Mouse (Mus musculus) liver, postnatal 0 days (tissue): Measurements from ENCODE around the gene Sapcd2. TPM values are rescaled to one million over a fixed set of nuclear protein-coding genes. Genes with fewer than 3 reads are reported as not detected.
A peak's percentile ranks its signal among the peaks of the same experiment; 100 is the strongest.

ENCODE experiments used
- ATAC-seq: fragments of 200-750 bp; cut with Nextera tagmentation; 2 replicates; pipeline ENCODE4 v1.8.0; 2017; ENCODE audit warnings: mild to moderate bottlenecking, moderate library complexity
- DNase-seq: peaks from one replicate; pipeline ENCODE4 v3.0.0-alpha.2; 2016
- H3K27ac ChIP-seq: fragments of 300-500 bp; sonication (generic); 2 replicates; pipeline ENCODE4 v1.5.1; 2014; ENCODE audit warnings: antibody characterized with exemption, moderate library complexity, mild to moderate bottlenecking, low read depth
- H3K27me3 ChIP-seq: fragments of 300-500 bp; sonication (generic); 2 replicates; pipeline ENCODE4 v1.6.1; 2014; ENCODE audit warnings: low read length, control low read depth, mixed read lengths; ENCODE audit not compliant: insufficient read depth
- H3K36me3 ChIP-seq: fragments of 300-500 bp; sonication (generic); replicated peaks from 2 replicates; pipeline ENCODE4 v1.6.1; 2014; ENCODE audit warnings: mild to moderate bottlenecking, control low read depth, low read length, moderate library complexity, mixed read lengths; ENCODE audit not compliant: insufficient read depth
- H3K4me1 ChIP-seq: fragments of 300-500 bp; sonication (generic); 2 replicates; pipeline ENCODE4 v1.6.1; 2014; ENCODE audit warnings: antibody characterized with exemption, mild to moderate bottlenecking, control low read depth; ENCODE audit not compliant: insufficient read depth
- H3K4me2 ChIP-seq: fragments of 300-500 bp; sonication (generic); 2 replicates; pipeline ENCODE4 v1.6.1; 2014; ENCODE audit warnings: low read depth, mild to moderate bottlenecking, low read length, moderate library complexity, mixed read lengths
- H3K4me3 ChIP-seq: fragments of 300-500 bp; sonication (generic); 2 replicates; pipeline ENCODE4 v1.5.1; 2014; ENCODE audit warnings: low read depth, low read length
- H3K9ac ChIP-seq: fragments of 300-500 bp; sonication (generic); replicated peaks from 2 replicates; pipeline ENCODE4 v1.6.1; 2014; ENCODE audit warnings: mild to moderate bottlenecking, moderate library complexity
- H3K9me3 ChIP-seq: fragments of 300-500 bp; sonication (generic); 2 replicates; pipeline ENCODE4 v1.6.1; 2016; ENCODE audit warnings: mild to moderate bottlenecking, control low read depth, low read length, mixed read lengths
- CTCF ChIP-seq: sonication (generic); IDR thresholded peaks from 2 replicates; pipeline ENCODE4 v1.5.1; 2016; ENCODE audit warnings: antibody characterized with exemption, low read depth
- EP300 ChIP-seq: IDR thresholded peaks from 2 replicates; pipeline ENCODE4 v1.6.1; 2016; ENCODE audit warnings: antibody characterized with exemption, low read depth, mild to moderate bottlenecking
- WGBS: fragments of 180-500 bp; shearing (Covaris S2); extraction: QIAGEN DNeasy Blood & Tissue Kit; methylation state at CpG from one replicate; pipeline ENCODE4 v1.1.7; 2014; ENCODE audit not compliant: insufficient replicate concordance; 5-methylcytosine and 5-hydroxymethylcytosine counted together
- polyA plus RNA-seq: library from polyadenylated mRNA; unstranded; fragments of >200 nt; fragmentation: Nextera tagmentation; extraction: Ambion mirVana; gene quantifications from 2 replicates; pipeline ENCODE4 v1.2.1, GENCODE M21; 2015

Gene Sapcd2
- polyA plus RNA-seq, 1 experiment from 2014 or later: 7.4 TPM

DNA sequence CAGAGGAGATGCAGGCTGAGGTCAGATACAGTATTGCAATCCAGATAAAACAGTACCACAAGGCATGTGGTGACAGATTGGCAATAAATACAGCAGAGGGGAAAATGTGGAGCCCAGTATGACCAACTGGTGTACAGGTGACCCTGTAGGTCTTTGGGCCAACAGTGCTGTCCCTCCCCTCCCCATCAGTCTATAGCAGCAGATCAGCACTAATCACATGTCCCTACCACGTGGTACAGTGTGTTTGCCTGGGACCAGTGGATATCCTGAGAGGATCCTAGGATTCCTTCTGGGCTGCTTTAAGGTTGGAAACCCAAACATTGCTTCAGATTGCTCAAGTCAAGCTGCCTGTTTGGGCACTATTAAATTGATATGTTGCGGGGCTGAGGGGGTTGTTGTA lies 38.6 kb upstream of the Sapcd2 start:
- 73% methylated on average over 2 of the region's 2 CpGs for WGBS
- Histone ChIP-seq H3K4me2 (peak overlapping the region; percentile 96), H3K4me3 (peak overlapping the region; percentile 80), H3K9ac (peak overlapping the region; percentile 86), H3K36me3 (peaks cover 29% of the 10 kb centered on the region), H3K9me3 (no peaks in the 10 kb centered on the region), H3K27ac (peak overlapping the region; percentile 69; the same call in 1 of the 2 replicates), H3K27me3 (no peaks in the 10 kb centered on the region), H3K4me1 (peaks cover 18% of the 10 kb centered on the region)
- ATAC-seq: no peak
- DNase-seq: no peak
- no peak for TF ChIP-seq EP300
- TF ChIP-seq CTCF: no peak

- Histone ChIP-seq H3K4me2 (no peak overlapping the region), H3K4me1 (peaks cover 4% of the 10 kb centered on the region), H3K27me3 (no peaks in the 10 kb centered on the region), H3K27ac (no peak overlapping the region), H3K4me3 (no peak overlapping the region), H3K9me3 (no peaks in the 10 kb centered on the region), H3K9ac (no peak overlapping the region), H3K36me3 (peaks cover 52% of the 10 kb centered on the region)
- TF ChIP-seq CTCF (no peak), EP300 (no peak)
- ATAC-seq (no peak), DNase-seq (no peak)
- 87% methylated on average over 6 of the region's 6 CpGs for WGBS
These were observed 33.8 kb upstream of the Sapcd2 start for GRCm38 (mm10) chr2:25338303-25338702.

GRCm38 (mm10) chr2:25348162-25348561 lies 24.0 kb upstream of the Sapcd2 start:
- H3K9ac ChIP-seq: no peak overlapping the region
- TF ChIP-seq EP300: no peak
- TF ChIP-seq CTCF: no peak
- no peak overlapping the region for H3K4me3 ChIP-seq
- no peak overlapping the region for H3K4me2 ChIP-seq
- no peaks in the 10 kb centered on the region for H3K27me3 ChIP-seq
- H3K9me3 ChIP-seq: no peaks in the 10 kb centered on the region
- no peak overlapping the region for H3K27ac ChIP-seq
- H3K4me1 ChIP-seq: no peaks in the 10 kb centered on the region
- DNase-seq (no peak), ATAC-seq (no peak)
- WGBS: 85% methylated on average over 7 of the region's 7 CpGs
- H3K36me3 ChIP-seq: peaks cover 80% of the 10 kb centered on the region

- Histone ChIP-seq H3K27me3 (no peaks in the 10 kb centered on the region), H3K9ac (no peak overlapping the region), H3K9me3 (no peaks in the 10 kb centered on the region), H3K36me3 (peaks cover 68% of the 10 kb centered on the region), H3K4me3 (no peak overlapping the region), H3K4me2 (no peak overlapping the region), H3K4me1 (no peaks in the 10 kb centered on the region), H3K27ac (no peak overlapping the region)
- DNase-seq (no peak), ATAC-seq (no peak)
- WGBS: 85% methylated on average over 4 of the region's 4 CpGs
- TF ChIP-seq CTCF: no peak
- no peak for TF ChIP-seq EP300
These were observed 22.6 kb upstream of the Sapcd2 start for GRCm38 (mm10) chr2:25349499-25349898.

DNA sequence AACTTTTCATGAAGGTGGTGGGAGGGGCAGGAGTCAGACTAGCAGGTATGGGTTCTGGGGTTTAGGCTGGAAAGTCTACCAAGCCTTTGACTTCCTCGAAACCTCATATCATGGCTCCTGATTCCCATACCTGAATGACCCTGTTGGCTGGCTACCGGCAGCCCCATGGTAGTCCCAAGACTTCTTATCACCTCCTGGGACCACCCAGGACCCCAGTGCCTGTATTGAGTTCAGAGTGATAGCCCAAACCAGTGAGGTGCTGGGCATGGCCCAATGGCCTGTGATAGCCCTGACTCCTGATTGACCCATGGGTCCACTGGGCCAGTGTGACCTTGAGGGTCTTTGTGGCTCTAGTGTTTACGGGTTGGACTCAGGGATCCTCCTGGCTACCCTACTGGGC lies 21.4 kb upstream of the Sapcd2 start:
- ATAC-seq: no peak
- no peak overlapping the region for H3K4me2 ChIP-seq
- no peaks in the 10 kb centered on the region for H3K9me3 ChIP-seq
- no peak overlapping the region for H3K4me3 ChIP-seq
- peaks cover 57% of the 10 kb centered on the region for H3K36me3 ChIP-seq
- peaks cover 5% of the 10 kb centered on the region for H3K4me1 ChIP-seq
- no peak overlapping the region for H3K27ac ChIP-seq
- no peaks in the 10 kb centered on the region for H3K27me3 ChIP-seq
- no peak overlapping the region for H3K9ac ChIP-seq
- no peak for DNase-seq
- 86% methylated on average over 3 of the region's 3 CpGs for WGBS
- no peak for TF ChIP-seq CTCF
- TF ChIP-seq EP300: no peak

DNA sequence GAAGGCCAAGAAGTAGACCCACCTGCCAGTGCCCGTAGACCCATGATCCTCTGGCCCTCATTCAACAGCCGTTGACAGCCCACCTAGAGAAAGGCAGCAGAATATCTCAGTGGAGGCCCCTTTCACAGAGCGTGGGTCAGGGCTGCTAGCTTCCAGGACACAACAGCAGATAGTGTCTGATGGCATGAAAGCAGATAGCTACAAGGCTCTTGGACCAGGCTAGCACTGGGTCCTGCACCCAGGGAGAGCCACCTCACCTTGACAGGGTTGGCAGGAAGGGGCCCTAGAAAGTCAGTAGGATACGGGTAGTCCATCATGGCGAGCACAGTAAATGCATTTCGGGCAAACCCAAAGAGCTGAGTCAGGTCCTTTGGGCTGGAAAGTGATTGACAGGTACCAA lies 17.9 kb upstream of the Sapcd2 start:
- Histone ChIP-seq H3K9ac (no peak overlapping the region), H3K9me3 (no peaks in the 10 kb centered on the region), H3K36me3 (peaks cover 28% of the 10 kb centered on the region), H3K4me2 (no peak overlapping the region), H3K27me3 (no peaks in the 10 kb centered on the region), H3K27ac (no peak overlapping the region), H3K4me3 (no peak overlapping the region), H3K4me1 (peaks cover 20% of the 10 kb centered on the region)
- no peak for DNase-seq
- no peak for ATAC-seq
- WGBS: 86% methylated on average over 6 of the region's 6 CpGs
- TF ChIP-seq CTCF (no peak), EP300 (no peak)
